Mouse (Mus musculus): Measurements from ENCODE around the gene Dmgdh. TPM values are rescaled to one million over a fixed set of nuclear protein-coding genes. Genes with fewer than 3 reads are reported as not detected.

The Dmgdh gene
- total and polyA plus RNA-seq, 3 experiments, result not detected

DNA sequence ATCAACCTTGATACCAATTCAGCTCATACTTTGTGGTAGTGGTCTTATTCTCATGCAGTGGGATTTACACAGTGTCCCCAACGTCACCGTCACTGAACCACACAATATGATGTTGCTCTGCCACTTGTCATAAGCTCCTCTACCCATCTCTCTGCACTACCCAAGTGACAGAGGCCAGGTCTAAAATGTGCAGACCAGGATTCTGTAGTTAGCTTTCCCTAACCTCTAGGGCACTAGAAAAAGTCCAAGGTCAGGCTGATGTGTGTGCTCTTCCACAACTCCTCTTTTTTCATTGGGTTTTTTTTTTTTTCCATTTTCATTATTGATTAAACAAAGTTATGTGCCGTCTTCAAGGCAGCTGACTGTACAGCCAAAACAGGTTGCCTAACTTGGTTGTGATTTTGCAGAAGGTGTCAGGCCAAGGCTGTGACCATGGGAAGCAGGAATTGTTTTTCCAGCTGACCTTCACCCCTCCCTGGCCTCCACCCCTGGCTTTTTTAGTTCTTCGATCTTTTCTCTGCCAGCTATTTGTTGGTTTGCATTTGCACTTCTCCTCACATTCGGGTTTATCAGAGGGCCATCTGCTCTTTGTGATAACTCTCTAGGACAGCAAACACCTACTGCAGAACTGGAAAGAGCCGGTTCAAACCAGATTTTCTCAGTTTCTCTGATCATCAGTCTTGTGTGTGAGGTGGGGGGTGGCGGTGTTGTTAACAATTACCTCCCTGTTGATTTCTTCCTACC, 25.7 kb upstream of the Dmgdh start:
- Histone ChIP-seq H3K79me2 (ENCODE audit: control insufficient read depth, insufficient read depth, low read length, poor library complexity) (no peaks in the 10 kb centered on the region), H3K27ac (ENCODE audit: control insufficient read depth, low read depth, low read length) (no peak overlapping the region), H3K9me3 (replicated peaks; ENCODE audit: insufficient read depth, low read length) (no peaks in the 10 kb centered on the region), H3K27me3 (ENCODE audit: control insufficient read depth in 1 of 2, insufficient read depth in 2 of 2, low read length in 2 of 2) (no peaks in the 10 kb centered on the region), H3K4me1 (ENCODE audit: control insufficient read depth in 1 of 2, insufficient read depth in 2 of 2, low read length in 2 of 2) (no peaks in the 10 kb centered on the region), H3K4me3 (ENCODE audit: control insufficient read depth in 1 of 2, insufficient read depth in 1 of 2, low read depth in 2 of 2, low read length in 2 of 2) (no peak overlapping the region), H3K36me3 (ENCODE audit: control insufficient read depth in 1 of 2, insufficient read depth in 2 of 2, low read length in 2 of 2) (no peaks in the 10 kb centered on the region), H3K9ac (ENCODE audit: control insufficient read depth, low read depth, low read length, poor library complexity, severe bottlenecking) (no peak overlapping the region)
- TF ChIP-seq MAX (IDR thresholded peaks at IDR 0.05; ENCODE audit: low read length) (no peak), HCFC1 (IDR thresholded peaks at IDR 0.05; ENCODE audit: low read depth, low read length) (no peak), RCOR1 (IDR thresholded peaks at IDR 0.05; ENCODE audit: low read depth, low read length) (no peak), MXI1 (IDR thresholded peaks at IDR 0.05; ENCODE audit: low read depth, low read length) (no peak), MEF2A (IDR thresholded peaks at IDR 0.05; ENCODE audit: extremely low read depth, insufficient replicate concordance, low read depth, low read length, poor library complexity, severe bottlenecking) (no peak), NRF1 (IDR thresholded peaks at IDR 0.05; ENCODE audit: insufficient read depth, low read depth, low read length, poor library complexity, severe bottlenecking) (no peak), USF1 (IDR thresholded peaks at IDR 0.05; ENCODE audit: low read depth, low read length) (no peak), UBTF (IDR thresholded peaks at IDR 0.05; ENCODE audit: borderline replicate concordance, insufficient read depth, low read depth, low read length) (no peak), JUND (IDR thresholded peaks at IDR 0.05; ENCODE audit: low read depth, low read length) (no peak), TAL1 (IDR thresholded peaks at IDR 0.05; ENCODE audit: low read length) (no peak), ETS1 (IDR thresholded peaks at IDR 0.05; ENCODE audit: low read depth, low read length) (no peak), ELF1 (IDR thresholded peaks at IDR 0.05; ENCODE audit: low read depth, low read length) (no peak), ZC3H11A (IDR thresholded peaks at IDR 0.05; ENCODE audit: low read depth, low read length) (no peak), SMC3 (IDR thresholded peaks at IDR 0.05; ENCODE audit: low read depth, low read length) (no peak), KAT2A (conservative IDR thresholded peaks at IDR 0.05; ENCODE audit: low read depth, low read length) (no peak), CHD2 (IDR thresholded peaks at IDR 0.05; ENCODE audit: low read length) (no peak), CHD1 (IDR thresholded peaks at IDR 0.05; ENCODE audit: low read depth, low read length) (no peak)
- no peak for DNase-seq (ENCODE audit: low read depth, low spot score)

DNA sequence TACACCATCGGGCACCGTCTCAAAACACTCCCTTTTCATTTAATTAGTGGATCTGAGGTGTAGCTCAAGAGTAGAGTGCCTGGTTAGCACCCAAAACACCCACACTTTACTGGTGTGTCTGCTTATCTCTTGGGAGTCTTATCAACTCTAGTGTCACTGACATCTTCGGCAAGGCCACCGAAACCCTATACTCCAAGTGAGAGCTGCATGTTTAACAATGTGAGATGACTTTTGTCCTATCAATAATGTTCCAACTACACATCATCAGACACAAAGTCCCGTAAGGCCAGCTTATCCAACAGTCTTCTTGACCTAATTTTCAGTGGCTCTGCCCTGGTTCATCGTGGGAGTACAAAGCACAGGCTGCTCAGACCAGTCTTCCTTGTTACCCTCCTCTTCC, 20.9 kb upstream of the Dmgdh start:
- Histone ChIP-seq H3K4me3 (ENCODE audit: control insufficient read depth in 1 of 2, insufficient read depth in 1 of 2, low read depth in 2 of 2, low read length in 2 of 2) (no peak overlapping the region), H3K27ac (ENCODE audit: control insufficient read depth, low read depth, low read length) (no peak overlapping the region), H3K4me1 (ENCODE audit: control insufficient read depth in 1 of 2, insufficient read depth in 2 of 2, low read length in 2 of 2) (no peaks in the 10 kb centered on the region), H3K27me3 (ENCODE audit: control insufficient read depth in 1 of 2, insufficient read depth in 2 of 2, low read length in 2 of 2) (no peaks in the 10 kb centered on the region), H3K9ac (ENCODE audit: control insufficient read depth, low read depth, low read length, poor library complexity, severe bottlenecking) (no peak overlapping the region), H3K79me2 (ENCODE audit: control insufficient read depth, insufficient read depth, low read length, poor library complexity) (no peaks in the 10 kb centered on the region), H3K9me3 (replicated peaks; ENCODE audit: insufficient read depth, low read length) (no peaks in the 10 kb centered on the region), H3K36me3 (ENCODE audit: control insufficient read depth in 1 of 2, insufficient read depth in 2 of 2, low read length in 2 of 2) (no peaks in the 10 kb centered on the region)
- no peak for DNase-seq (ENCODE audit: low read depth, low spot score)
- TF ChIP-seq USF2 (IDR thresholded peaks at IDR 0.05; ENCODE audit: borderline replicate concordance in 1 of 2, insufficient read depth in 1 of 2, low read depth in 1 of 2, low read length in 2 of 2), result no peak
- TF ChIP-seq ZNF384 (IDR thresholded peaks at IDR 0.05; ENCODE audit: low read depth, low read length), result no peak
- no peak for TF ChIP-seq POLR2AphosphoS2 (IDR thresholded peaks at IDR 0.05; ENCODE audit: low read length)
- TF ChIP-seq CHD1 (IDR thresholded peaks at IDR 0.05; ENCODE audit: low read depth, low read length), result no peak
- TF ChIP-seq HCFC1 (IDR thresholded peaks at IDR 0.05; ENCODE audit: low read depth, low read length), result no peak
- TF ChIP-seq E2F4 (IDR thresholded peaks at IDR 0.05; ENCODE audit: borderline replicate concordance, low read depth, low read length), result no peak
- no peak for TF ChIP-seq CTCF (IDR thresholded peaks at IDR 0.05 in 2 of 3, conservative IDR thresholded peaks at IDR 0.05 in 1 of 3; ENCODE audit: control insufficient read depth in 1 of 3, insufficient read depth in 1 of 3, low read depth in 2 of 3, low read length in 3 of 3, poor library complexity in 1 of 3, severe bottlenecking in 1 of 3)
- no peak for TF ChIP-seq ZC3H11A (IDR thresholded peaks at IDR 0.05; ENCODE audit: low read depth, low read length)
- no peak for TF ChIP-seq USF1 (IDR thresholded peaks at IDR 0.05; ENCODE audit: low read depth, low read length)
- no peak for TF ChIP-seq ETS1 (IDR thresholded peaks at IDR 0.05; ENCODE audit: low read depth, low read length)
- TF ChIP-seq MEF2A (IDR thresholded peaks at IDR 0.05; ENCODE audit: extremely low read depth, insufficient replicate concordance, low read depth, low read length, poor library complexity, severe bottlenecking), result no peak
- no peak for TF ChIP-seq SMC3 (IDR thresholded peaks at IDR 0.05; ENCODE audit: low read depth, low read length)
- TF ChIP-seq MAZ (IDR thresholded peaks at IDR 0.05; ENCODE audit: low read depth, low read length), result no peak
- TF ChIP-seq EP300 (IDR thresholded peaks at IDR 0.05; ENCODE audit: low read depth in 1 of 2, low read length in 2 of 2), result no peak
- no peak for TF ChIP-seq POLR2A (IDR thresholded peaks at IDR 0.05; ENCODE audit: control insufficient read depth in 1 of 2, insufficient read depth in 1 of 2, low read depth in 1 of 2, low read length in 2 of 2, poor library complexity in 1 of 2)
- no peak for TF ChIP-seq BHLHE40 (IDR thresholded peaks at IDR 0.05; ENCODE audit: borderline replicate concordance, low read depth, low read length)
- TF ChIP-seq JUND (IDR thresholded peaks at IDR 0.05; ENCODE audit: low read depth, low read length), result no peak

All from MEL (cell line).